Mouse (Mus musculus): ENCODE results near the gene Lck. TPM values are rescaled to one million over a fixed set of nuclear protein-coding genes. Genes with fewer than 3 reads are reported as not detected.

Lck gene
- total RNA-seq, 2 experiments from 2014 or later, result 8.7 to 9.7 TPM

DNA sequence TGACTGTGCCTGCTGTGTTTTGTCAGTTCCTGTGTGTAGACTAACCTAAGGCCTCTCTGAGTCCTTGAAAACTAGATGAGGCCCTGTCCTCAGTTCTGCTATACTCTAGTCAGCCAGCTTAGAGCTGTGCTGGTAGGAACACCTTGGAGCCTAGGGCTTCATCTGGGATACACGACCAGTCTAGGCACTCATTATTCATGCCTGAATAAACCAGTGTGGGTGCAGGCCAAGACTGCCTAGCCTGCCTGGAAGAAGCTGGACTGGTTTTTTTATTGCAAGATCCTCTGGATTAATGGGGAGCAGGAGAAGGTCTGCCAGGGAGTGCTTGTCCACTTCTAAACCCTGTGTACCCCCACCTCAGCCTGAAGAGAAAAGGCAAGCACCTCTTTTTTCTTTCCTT, 13.5 kb upstream of the Lck start:
- no peak for DNase-seq (ENCODE audit: low spot score in 2 of 2)

DNA sequence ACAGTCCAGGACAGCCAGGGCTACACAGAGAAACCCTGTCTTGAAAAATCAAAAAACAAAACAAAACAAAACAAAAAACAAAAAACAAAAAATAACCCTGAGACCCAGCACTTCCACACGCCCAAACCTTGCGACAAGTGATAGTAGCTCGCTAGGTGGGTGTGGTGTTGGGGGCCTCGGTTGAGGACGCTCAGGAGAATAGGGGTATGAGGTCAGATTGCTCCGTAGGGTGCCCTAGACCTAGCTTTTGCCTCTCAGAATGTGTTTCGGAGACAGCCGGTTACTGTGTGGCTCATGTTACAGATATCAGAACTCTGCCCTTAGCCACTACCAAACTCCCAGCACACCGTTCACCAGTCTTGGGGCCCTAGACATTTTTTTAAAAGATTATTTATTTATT, 12.3 kb upstream of the Lck start:
- DNase-seq (ENCODE audit: low spot score in 2 of 2), result no peak

DNA sequence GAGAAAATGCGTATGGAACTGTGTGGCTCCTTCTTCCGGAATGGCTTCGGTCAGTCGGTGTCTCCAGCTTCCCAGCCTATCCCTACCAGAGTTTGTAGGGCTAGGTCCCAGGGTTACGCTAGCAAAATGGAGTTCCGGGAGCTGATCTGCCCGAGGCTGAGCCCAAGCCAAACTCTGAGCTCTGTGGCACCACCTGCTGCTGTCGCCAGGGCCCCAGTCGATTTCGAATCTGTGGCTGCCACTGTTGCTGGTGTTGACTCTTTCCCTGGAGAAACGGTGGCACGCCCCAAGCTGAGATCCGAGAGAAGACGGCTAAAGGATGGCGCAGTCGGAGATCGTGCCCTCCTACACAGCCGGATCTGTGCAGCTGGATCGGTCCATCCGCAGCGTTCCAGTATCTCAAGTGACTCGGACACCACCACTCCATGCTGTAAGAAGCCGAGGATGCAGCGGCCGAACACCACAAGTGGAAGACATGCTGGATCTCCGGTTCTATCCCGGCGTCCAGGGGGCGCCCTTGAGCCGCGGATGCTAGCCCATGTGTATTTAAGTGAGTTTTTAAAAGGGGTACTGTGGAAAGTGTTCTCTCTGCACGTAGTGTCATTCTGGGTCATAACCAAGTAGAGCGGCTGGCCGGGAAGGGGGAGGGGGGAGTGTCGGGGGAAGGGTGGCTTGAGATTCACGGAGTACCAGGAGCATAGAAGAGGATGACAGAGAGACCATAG, 11.6 kb upstream of the Lck start:
- peak; percentile 78 to 79 for DNase-seq (ENCODE audit: low spot score in 2 of 2)

DNA sequence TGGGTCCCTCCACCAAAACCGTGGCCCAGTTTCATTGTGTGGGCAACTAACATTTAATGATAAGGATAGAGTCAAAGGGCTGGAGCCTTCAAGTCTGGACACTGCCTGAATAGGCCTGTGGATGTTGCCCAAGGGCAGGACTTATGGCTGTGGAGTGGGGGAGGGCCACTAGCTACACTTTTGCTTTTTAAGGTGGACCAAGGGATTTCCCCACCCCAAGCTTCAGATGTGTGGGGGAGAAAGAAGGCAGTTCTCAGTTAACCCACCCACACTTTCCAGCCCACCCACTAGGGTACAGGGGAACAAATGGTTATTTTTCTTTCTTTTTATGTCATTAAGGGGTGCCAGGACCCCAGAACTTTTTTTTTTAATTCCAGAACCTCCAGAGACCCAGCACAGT, 10.9 kb upstream of the Lck start:
- DNase-seq (ENCODE audit: low spot score in 2 of 2), result no peak

DNA sequence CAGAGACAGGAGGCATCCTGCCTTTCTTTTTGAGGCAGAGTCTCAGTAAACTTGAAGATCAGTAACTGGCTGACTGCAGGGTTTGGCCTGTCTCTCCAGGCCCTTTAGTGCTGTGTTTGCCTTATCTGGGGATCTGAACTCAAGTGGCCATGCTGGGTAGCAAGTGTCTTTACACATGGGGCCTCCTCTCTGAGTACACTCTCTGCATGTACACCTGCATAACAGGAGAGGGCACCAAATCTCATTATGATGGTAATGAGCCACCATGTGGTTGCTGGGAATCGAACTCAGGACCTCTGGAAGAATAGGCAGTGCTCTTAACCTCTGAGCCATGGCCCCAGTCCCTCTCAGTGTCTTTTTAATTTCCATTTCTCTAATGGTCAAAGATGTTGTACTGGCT, 8.8 kb upstream of the Lck start:
- DNase-seq (ENCODE audit: low spot score in 2 of 2), result no peak

DNA sequence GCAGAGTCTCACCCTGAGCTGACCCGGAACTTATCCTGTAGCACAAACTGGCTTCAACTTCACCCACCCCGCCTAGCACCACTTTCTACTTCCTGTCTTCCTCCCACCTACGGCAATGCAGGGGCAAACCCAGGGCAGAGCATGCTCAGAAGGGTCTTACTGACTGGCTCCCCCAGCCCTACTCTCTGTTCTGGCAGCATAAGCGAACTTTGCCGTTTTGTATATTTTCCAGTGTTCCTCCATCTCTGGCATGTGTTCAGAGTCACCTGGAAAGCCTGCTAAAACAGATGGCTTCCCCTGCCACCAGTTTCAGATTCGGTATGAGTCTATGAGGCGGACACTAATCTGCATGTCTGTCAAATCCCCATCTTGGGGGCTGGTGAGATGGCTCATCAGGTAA, 6.9 kb upstream of the Lck start:
- DNase-seq (ENCODE audit: low spot score in 2 of 2), result no peak

DNA sequence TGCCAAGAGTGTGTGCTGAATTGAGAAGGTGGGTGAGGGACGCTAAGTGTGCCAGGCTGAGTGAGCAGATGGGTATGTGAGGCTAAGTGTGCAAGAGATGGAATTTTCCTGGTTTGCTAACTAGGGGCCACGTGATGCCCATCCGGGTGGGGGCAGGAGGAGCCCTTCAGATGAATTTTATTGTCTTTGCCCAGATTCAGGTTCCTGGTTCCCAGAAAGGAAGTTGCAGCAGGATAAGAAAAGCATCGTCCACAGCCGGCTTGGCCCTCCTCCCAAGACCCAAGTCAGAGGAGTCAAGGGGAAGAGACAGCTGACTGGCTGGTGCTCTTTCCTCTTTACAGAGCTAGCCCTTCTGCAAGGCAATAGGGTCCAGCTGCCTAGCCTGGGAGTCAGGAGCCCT, 5.0 kb upstream of the Lck start, which contains the start of gene Fam167b:
Fam167b (minus strand) TSS at position 84 of the 400 bp plus-strand sequence.
- DNase-seq (ENCODE audit: low spot score in 2 of 2), result no peak

DNA sequence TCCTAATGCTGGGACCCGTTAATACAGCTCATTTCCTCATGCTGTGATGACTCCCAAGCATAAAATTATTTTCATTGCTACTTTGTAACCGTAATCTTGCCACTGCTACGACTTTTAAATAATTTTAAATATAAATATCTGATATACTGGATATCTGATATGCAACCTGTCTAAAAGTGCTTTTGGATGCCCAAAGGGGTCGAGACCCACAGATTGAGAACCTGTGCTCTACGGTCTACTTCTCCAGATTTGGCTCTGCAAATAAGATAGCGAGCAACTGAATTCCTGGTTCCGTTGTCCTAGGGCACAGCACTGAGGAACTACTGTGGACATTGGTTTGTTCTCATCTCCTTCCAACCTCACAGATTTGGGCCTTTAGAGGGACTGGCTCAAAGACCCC, 4.2 kb upstream of the Lck start:
- no peak for DNase-seq (ENCODE audit: low spot score in 2 of 2)

DNA sequence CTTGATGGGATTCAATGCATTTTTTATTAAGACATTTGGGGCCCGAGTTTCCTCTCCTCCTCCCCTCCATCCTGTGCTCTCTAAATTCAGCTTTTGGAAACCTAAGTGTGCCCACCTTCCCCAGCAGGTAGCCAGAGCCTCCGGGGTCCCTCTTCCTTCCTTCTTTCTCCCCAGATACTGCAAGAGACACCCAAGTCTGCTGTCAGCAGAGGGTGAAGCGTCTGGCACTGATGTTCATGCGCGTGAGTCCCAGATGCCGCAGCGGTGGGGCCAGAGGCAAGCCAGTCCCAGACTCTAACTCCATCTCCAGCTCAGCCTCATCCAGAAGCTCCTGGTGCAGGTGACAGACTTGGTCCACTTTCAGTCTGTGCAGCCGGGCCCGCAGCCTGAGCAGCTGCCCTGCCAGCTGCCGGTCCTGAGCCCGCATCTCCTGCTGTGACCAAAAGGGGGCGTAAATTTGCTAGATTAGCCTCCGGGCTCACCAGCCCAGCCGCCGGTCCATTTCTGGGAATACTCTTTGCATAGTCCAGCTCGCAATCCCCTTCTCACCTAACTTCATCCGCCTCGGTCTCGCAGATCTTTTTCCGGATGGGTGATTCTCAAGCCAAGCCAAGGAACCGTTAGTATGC, 3.5 kb upstream of the Lck start:
- DNase-seq (ENCODE audit: low spot score in 2 of 2), result peak in 1 of 2 experiments; percentile 56

DNA sequence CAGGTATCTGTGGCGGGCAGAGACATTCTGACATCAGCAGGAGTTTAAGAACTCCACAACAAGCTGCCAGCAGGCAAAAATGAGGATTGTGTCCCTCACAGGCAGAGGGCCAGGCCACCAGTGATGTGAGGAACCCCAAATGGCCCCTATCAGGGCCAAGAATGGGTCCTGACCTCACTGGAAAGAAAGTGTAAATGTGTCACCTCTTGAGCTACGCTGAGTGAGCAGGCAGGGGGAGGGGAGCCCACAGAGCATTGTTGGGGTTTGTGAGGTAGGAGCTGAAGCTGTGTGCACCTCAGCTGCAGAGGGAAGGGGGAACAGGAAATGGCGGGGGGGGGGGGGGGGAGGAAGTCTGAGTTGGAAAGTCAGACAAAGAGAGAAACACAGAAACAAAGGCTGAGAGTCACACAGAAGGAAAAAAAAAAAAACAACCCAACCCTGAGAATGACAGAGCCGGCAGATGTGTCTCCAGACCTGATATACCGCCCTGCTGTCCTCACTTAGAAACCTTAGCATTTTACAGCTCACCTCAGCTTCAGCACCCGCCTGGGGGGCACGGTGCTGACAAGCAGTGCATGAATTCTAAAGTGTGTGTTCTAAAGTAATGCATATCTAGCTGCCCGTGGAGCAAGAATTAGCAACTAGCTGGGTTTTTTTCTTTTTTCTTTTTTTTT, 1.9 kb upstream of the Lck start:
- DNase-seq (ENCODE audit: low spot score in 2 of 2), result no peak

DNA sequence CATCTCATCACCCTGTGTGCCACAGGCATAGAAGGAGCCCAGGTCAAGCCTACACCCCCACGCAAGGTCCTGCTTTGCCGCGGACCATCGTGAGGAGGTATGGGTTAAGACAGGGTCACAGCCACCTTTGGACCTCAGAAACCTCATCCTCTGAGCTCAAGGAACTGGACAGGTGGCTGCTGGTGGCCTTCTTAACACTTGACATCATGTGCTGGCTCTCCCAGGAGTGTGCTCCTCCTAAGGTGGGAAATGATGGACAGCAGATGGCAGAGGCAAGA, 409 bp downstream of the Lck start:
- no peak for DNase-seq (ENCODE audit: low spot score in 2 of 2)

DNA sequence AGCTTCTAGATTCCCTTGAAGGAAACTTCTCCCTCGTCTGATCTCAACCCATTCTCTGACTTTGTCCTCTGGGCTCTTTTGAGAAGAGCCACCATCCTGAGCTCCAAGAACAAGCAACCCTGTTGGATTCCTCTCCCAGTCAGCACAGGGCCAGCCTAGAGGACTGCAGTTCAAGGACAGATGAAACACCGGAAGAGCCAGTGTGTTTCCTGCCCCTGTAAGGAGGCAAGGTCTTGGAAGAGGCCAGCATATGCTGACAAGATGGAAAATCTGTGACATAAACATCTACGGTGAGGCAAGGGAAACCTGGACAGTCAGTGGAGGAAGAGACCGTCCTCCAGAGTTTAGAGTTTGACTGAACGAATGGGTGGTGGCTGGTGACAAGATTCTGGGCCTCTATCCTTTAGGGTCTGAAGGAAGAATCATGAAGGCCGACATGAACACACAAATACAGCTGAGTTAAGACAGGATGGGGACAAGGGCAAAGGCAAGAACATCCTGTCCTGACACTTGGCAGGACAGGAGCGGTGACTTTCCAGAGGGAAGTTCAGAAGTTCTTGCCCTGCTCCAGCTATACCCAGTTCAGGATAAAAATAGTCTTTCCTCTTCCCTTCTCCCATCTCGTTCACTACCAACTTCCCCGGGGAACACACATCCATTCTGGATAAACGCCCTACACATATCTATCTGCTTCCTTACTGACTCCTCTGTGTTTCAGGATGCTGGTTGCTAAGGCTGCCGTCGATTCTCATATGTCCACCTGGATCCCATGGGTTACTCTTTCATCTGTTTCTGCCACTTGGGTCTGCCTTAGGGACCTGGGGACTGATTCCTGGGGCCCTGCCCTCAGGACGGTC, 977 bp downstream of the Lck start:
- DNase-seq (ENCODE audit: low spot score in 2 of 2), result no peak

DNA sequence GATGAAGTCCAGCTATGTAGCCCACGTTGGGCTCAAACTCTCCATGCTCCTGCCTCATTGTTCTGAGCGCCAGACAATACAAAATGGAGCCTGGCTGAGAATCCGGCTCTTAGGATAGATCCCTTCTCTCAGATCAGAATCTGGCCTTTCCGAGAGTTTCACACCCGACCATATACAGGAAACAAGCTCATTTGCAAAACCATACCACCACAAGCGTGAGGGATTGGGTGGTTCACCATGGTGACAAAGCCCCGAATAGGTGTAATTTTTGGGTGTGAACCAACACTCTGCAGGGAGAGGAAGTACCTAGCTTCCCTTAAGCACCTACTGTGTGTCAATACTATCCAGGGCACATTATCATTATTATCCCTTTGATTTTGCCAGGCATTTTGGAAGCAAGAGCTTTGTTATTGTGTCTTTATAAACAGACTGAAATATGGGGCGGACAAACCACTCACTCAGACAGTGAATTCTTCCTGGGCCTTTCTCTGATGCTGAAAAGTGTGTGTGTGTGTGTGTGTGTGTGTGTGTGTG, 1.8 kb downstream of the Lck start:
- DNase-seq (ENCODE audit: low spot score in 2 of 2), result no peak

DNA sequence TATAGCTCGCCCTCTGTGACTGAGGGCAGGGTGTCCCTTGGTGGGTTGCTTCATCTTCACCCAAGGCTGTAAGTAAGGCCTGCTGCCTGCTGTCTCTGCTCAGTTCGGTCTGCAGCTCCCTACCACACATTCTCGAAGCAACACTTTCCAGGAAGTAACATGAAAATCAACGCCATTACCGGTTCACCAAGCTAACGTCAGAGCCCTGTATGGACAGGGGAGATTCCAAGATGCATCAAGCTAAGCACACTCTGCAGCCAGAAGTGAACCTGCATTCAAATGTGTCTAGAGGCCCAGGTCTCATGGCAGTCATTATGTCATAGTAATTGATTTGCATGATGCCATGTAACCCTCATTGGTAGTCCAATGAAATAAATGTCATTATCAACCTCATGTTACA, 3.4 kb downstream of the Lck start:
- DNase-seq (ENCODE audit: low spot score in 2 of 2), result no peak

DNA sequence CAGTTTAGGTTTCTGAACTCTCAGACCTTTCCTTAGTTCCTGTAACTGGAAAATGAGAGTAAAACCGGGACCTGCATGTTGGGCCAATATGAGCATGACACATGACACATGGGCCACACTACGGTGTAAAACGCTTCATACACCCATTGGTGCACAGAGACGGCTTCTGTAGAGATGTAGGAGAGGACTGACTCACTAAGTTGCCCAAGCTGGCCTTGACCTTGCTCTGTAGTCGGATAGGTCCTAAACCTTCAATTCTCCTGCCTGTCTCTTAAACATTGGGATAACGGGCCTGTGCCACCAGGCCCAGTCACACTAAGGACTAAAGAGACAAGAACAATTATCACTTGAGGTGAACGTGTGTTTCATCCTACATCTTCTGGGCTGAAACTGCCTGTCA, 5.1 kb downstream of the Lck start:
- DNase-seq (ENCODE audit: low spot score in 2 of 2), result no peak

DNA sequence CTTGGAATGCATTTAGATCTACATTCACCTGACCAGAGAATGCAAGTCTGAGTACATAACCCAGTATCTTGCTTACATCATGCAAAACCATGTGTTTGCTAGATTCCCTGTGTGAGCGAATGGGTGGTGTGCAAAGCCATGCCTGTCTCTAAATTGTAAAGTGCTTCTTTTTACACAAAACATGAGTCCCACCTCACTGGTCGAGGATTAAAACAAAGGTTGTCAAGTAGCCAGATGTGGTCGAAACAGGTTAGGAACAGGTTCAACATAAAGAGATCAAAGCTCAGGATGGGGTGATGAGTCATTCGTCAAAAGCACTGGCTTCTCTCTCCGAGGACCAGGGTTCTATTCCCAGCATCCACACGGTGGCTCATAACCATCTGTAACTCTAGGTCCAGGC, 8.3 kb downstream of the Lck start:
- DNase-seq (ENCODE audit: low spot score in 2 of 2), result no peak

DNA sequence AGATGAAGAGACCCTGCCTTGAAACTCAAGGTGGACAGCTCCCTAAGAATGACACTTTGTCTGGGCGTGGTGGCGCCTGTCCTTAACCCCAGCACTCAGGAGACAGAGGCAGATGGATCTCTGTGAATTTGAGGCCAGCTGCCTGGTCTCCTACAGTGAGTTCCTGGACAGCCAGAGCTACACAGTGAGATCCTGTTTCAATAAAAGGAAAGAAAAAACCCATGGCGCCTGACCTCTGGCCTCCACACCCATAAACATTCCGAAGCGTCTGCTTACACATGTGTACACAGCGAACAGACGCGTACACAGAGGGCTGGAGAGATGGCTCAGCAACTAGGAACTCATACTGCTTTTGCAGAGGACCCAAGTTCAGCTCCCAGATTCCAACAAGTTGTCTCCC, 9.7 kb downstream of the Lck start:
- no peak for DNase-seq (ENCODE audit: low spot score in 2 of 2)

DNA sequence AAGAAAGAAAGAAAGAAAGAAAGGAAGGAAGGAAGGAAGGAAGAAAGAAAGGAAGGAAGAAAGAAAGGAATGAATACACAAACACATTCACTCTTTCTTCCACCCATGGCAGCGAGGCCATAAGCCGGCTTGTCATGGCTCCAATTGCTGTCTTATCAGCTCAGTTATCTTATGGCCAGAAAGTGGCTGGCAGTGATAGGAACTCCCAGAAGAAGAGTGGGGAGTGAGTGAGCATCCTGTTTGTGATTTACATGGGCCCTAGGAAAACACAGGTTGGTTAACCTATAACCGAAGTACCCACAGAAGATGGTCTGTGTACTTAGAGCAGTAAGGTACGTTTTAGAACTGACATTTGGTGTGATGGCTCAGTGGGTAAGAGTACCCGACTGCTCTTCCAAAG, 12.3 kb downstream of the Lck start:
- DNase-seq (ENCODE audit: low spot score in 2 of 2), result no peak

DNA sequence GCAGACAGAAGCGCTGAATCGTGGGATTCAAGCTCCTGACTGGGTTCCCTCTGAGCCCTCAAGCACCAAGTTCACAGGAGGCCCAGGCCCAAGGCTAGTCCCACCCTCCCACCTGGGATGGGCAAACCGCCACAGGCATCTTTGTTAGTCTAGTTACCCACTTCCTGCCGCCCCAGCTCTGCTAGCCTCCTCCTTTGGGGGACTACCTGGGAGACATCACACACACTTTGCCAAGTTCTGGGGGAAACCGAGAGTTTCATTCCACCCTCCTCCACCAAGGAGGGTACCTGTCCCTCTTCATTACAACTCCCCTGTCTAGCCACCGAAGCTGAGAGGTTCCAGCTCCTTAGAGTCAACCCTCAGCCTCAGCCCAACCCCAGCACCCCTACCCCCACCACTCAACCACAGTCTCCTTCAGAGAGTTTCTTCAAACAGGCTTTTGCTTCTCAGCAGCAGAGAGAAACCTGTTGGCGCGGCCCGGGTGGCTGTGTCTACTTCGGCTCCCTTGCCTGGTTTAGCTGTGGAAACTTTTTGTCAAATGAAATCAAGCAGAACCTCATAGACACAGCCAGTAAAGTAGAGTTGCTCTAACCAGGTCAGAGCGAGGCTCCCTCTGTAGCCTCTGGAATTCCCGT, 15.0 kb downstream of the Lck start:
- no peak for DNase-seq (ENCODE audit: low spot score in 2 of 2)

DNA sequence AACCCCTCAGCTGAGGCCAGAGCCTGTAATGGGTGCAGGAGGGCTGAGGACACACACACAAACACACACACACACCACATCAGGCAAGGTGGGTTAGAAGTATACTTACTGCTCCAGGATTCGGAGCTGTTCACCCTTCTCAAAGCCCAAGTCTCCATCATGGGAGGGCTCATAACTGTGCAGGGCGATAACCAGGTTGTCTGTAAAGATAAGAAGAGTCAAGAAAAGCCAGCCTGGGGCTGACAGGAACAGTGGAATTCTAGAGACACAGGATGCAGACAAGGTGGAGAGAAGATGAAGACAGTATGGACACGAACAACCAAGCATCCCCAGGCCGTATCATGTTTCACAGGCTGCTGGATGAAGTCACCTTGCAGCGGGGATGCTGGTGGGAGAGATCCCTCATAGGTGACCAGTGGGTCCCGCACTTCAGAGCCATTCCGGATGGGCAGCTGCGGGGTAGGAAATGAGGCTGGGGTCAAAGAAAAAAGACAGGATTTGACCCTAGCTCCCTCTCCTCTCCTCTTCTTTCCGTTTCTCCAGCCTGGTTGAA, 16.1 kb downstream of the Lck start:
- no peak for DNase-seq (ENCODE audit: low spot score in 2 of 2)

All from adrenal gland, postnatal 4 days (tissue).